ENCODE assay signal across 8 mouse cellular contexts in genomic region chr5:66523681-66524503, GRCm38 (mm10).
DNase-seq lines count a peak whose midpoint lies in the region; ATAC-seq lines count a peak whose summit lies in the region.

No protein-coding gene starts in this region.

- intact Hi-C loops in heart, postnatal 10 days (cut with DNase I) = loop anchor here (5.0 kb wide), 1 partner anchor 93 kb away; the partner anchor contains the start of gene Apbb2

- H3K27ac ChIP-seq in heart, embryonic 10.5 days = peak overlapping the region; percentile 53; the same call in 1 of the 2 replicates
- no peak overlapping the region for H3K27ac ChIP-seq in forebrain, embryonic 10.5 days

- H3K36me3 ChIP-seq in heart, embryonic 10.5 days = no peaks in the 10 kb centered on the region
- H3K36me3 ChIP-seq in forebrain, embryonic 10.5 days (replicated peaks) = no peaks in the 10 kb centered on the region

- peak; percentile 98 for ATAC-seq in hematopoietic stem cell, adult 5-6 weeks (replicated peaks in 1 of 2; ENCODE audit: insufficient read depth in 1 of 2, low FRiP score in 2 of 2, low TSS enrichment in 1 of 2, low read depth in 1 of 2, poor library complexity in 2 of 2, severe bottlenecking in 2 of 2)

- peaks cover 30% of the 10 kb centered on the region for H3K4me1 ChIP-seq in heart, embryonic 10.5 days
- H3K4me1 ChIP-seq in forebrain, embryonic 10.5 days = peaks cover 42% of the 10 kb centered on the region

- H3K27me3 ChIP-seq in heart, embryonic 10.5 days (ENCODE audit: insufficient read depth, poor library complexity, severe bottlenecking) = no peaks in the 10 kb centered on the region
- H3K27me3 ChIP-seq in forebrain, embryonic 10.5 days (ENCODE audit: poor library complexity, severe bottlenecking) = no peaks in the 10 kb centered on the region

- peak; percentile 71 for DNase-seq in heart, embryonic 10.5 days (ENCODE audit: low spot score)
- no peak for DNase-seq in heart, postnatal 10 days
- peak; percentile 5 for DNase-seq in thymus, postnatal 0 days (ENCODE audit: low spot score)
- no peak for DNase-seq in thymus, adult 18-20 months
- DNase-seq in telencephalon, adult 2 months (ENCODE audit: low read depth, low spot score) = peak; percentile 52
- no peak for DNase-seq in testis, postnatal 14 days (ENCODE audit: low spot score)
- no peak for DNase-seq in forebrain, embryonic 10.5 days (ENCODE audit: extremely low spot score, low spot score)

- 44% methylated on average over 16 of the region's 16 CpGs for WGBS in heart, embryonic 10.5 days
- 66% methylated on average over 16 of the region's 16 CpGs for WGBS in forebrain, embryonic 10.5 days

- H3K4me3 ChIP-seq in heart, embryonic 10.5 days = no peak overlapping the region
- H3K4me3 ChIP-seq in forebrain, embryonic 10.5 days = no peak overlapping the region

- no peaks in the 10 kb centered on the region for H3K9me3 ChIP-seq in heart, embryonic 10.5 days
- no peaks in the 10 kb centered on the region for H3K9me3 ChIP-seq in forebrain, embryonic 10.5 days

Comparison
In these comparisons a context has a peak if more than half of its experiments do, and no peak if none do; other contexts are left out.
1. DNase-seq: peak in heart, embryonic 10.5 days (single experiment), thymus, postnatal 0 days (single experiment) and telencephalon, adult 2 months (single experiment); none in heart, postnatal 10 days (0 of 2), thymus, adult 18-20 months (0 of 2), testis, postnatal 14 days (single experiment) and forebrain, embryonic 10.5 days (single experiment).